Mouse (Mus musculus) lung, embryonic 14.5 days (tissue): ENCODE data around the gene Ppa2. TPM values are rescaled to one million over a fixed set of nuclear protein-coding genes. Genes with fewer than 3 reads are reported as not detected.
A peak's percentile ranks its signal among the peaks of the same experiment; 100 is the strongest.

Experiments used
- ATAC-seq: fragments of 200-750 bp; cut with Nextera tagmentation; 2 replicates; pipeline ENCODE4 v1.8.0; 2017; ENCODE audit warnings: mild to moderate bottlenecking, moderate TSS enrichment, moderate library complexity; ENCODE audit not compliant: insufficient read depth
- DNase-seq: peaks from one replicate; pipeline ENCODE4 v3.0.0-alpha.2; 2015
- H3K27ac ChIP-seq: fragments of 300-500 bp; sonication (generic); 2 replicates; pipeline ENCODE4 v1.5.1; 2014; ENCODE audit warnings: low read depth, mild to moderate bottlenecking, moderate library complexity
- H3K27me3 ChIP-seq: fragments of 300-500 bp; sonication (generic); 2 replicates; pipeline ENCODE4 v1.6.1; 2014; ENCODE audit warnings: low read length, control low read depth; ENCODE audit not compliant: insufficient read depth
- H3K36me3 ChIP-seq: fragments of 300-500 bp; sonication (generic); 2 replicates; pipeline ENCODE4 v1.6.1; 2014; ENCODE audit warnings: control low read depth; ENCODE audit not compliant: insufficient read depth
- H3K4me1 ChIP-seq: fragments of 300-500 bp; sonication (generic); 2 replicates; pipeline ENCODE4 v1.6.1; 2014; ENCODE audit warnings: antibody characterized with exemption, control low read depth; ENCODE audit not compliant: insufficient read depth
- H3K4me2 ChIP-seq: fragments of 300-500 bp; sonication (generic); 2 replicates; pipeline ENCODE4 v1.6.1; 2014; ENCODE audit warnings: mild to moderate bottlenecking
- H3K4me3 ChIP-seq: fragments of 300-500 bp; sonication (generic); 2 replicates; pipeline ENCODE4 v1.5.1; 2014; ENCODE audit warnings: low read depth, low read length
- H3K9ac ChIP-seq: fragments of 300-500 bp; sonication (generic); 2 replicates; pipeline ENCODE4 v1.6.1; 2014
- H3K9me3 ChIP-seq: fragments of 300-500 bp; sonication (generic); 2 replicates; pipeline ENCODE4 v1.6.1; 2016; ENCODE audit warnings: low read depth, low read length, control low read depth
- CTCF ChIP-seq: IDR thresholded peaks from 2 replicates; pipeline ENCODE4 v1.5.1; 2016; ENCODE audit warnings: antibody characterized with exemption, low read depth
- WGBS: fragments of 180-500 bp; shearing (Covaris S2); extraction: QIAGEN DNeasy Blood & Tissue Kit; methylation state at CpG from one replicate; pipeline ENCODE4 v1.1.7; 2014; 5-methylcytosine and 5-hydroxymethylcytosine counted together
- polyA plus RNA-seq: library from polyadenylated mRNA; unstranded; fragments of >200 nt; fragmentation: Nextera tagmentation; extraction: Ambion mirVana; gene quantifications from 2 replicates; pipeline ENCODE4 v1.2.1, GENCODE M21; 2014

Gene Ppa2
- polyA plus RNA-seq, 1 experiment from 2014 or later: 109 TPM

GRCm38 (mm10) chr3:133361406-133361805, 51.5 kb downstream of the Ppa2 start:
- WGBS: 89% methylated on average over 1 of the region's 1 CpGs
- Histone ChIP-seq H3K36me3 (no peaks in the 10 kb centered on the region), H3K27ac (no peak overlapping the region), H3K27me3 (no peaks in the 10 kb centered on the region), H3K4me1 (no peaks in the 10 kb centered on the region), H3K4me2 (no peak overlapping the region), H3K9ac (no peak overlapping the region), H3K9me3 (no peaks in the 10 kb centered on the region), H3K4me3 (no peak overlapping the region)
- no peak for DNase-seq
- ATAC-seq: no peak
- TF ChIP-seq CTCF: no peak

GRCm38 (mm10) chr3:133364138-133364537, 54.2 kb downstream of the Ppa2 start:
- Histone ChIP-seq H3K4me2 (no peak overlapping the region), H3K9me3 (no peaks in the 10 kb centered on the region), H3K4me1 (no peaks in the 10 kb centered on the region), H3K36me3 (no peaks in the 10 kb centered on the region), H3K27me3 (no peaks in the 10 kb centered on the region), H3K4me3 (no peak overlapping the region), H3K27ac (no peak overlapping the region), H3K9ac (no peak overlapping the region)
- TF ChIP-seq CTCF: no peak
- DNase-seq: no peak
- no peak for ATAC-seq
- 77% methylated on average over 3 of the region's 3 CpGs for WGBS

GRCm38 (mm10) chr3:133366096-133366495, 56.2 kb downstream of the Ppa2 start:
- Histone ChIP-seq H3K4me1 (no peaks in the 10 kb centered on the region), H3K9ac (no peak overlapping the region), H3K27me3 (no peaks in the 10 kb centered on the region), H3K9me3 (no peaks in the 10 kb centered on the region), H3K36me3 (peaks cover 4% of the 10 kb centered on the region; the same call in 1 of the 2 replicates), H3K4me2 (no peak overlapping the region), H3K27ac (no peak overlapping the region), H3K4me3 (no peak overlapping the region)
- no peak for TF ChIP-seq CTCF
- DNase-seq (no peak), ATAC-seq (no peak; the same call in 1 of the 2 replicates)
- 77% methylated on average over 9 of the region's 9 CpGs for WGBS

- 0 out of 2 replicates have a peak, but pooled peaks cover 6% of the 10 kb centered on the region for H3K36me3 ChIP-seq
- ATAC-seq: no peak
- TF ChIP-seq CTCF: no peak
These were observed 68.3 kb downstream of the Ppa2 start for GRCm38 (mm10) chr3:133378174-133378573.

GRCm38 (mm10) chr3:133379997-133380396, 70.1 kb downstream of the Ppa2 start:
- ATAC-seq: no peak
- H3K9ac ChIP-seq: no peak overlapping the region
- H3K36me3 ChIP-seq: 0 out of 2 replicates have a peak, but pooled peaks cover 6% of the 10 kb centered on the region
- H3K4me3 ChIP-seq: no peak overlapping the region
- H3K27me3 ChIP-seq: no peaks in the 10 kb centered on the region
- TF ChIP-seq CTCF: no peak
- H3K27ac ChIP-seq: no peak overlapping the region
- no peak overlapping the region for H3K4me2 ChIP-seq
- WGBS: 96% methylated on average over 1 of the region's 1 CpGs
- no peaks in the 10 kb centered on the region; the same call in 1 of the 2 replicates for H3K4me1 ChIP-seq
- DNase-seq: no peak
- H3K9me3 ChIP-seq: peaks cover 5% of the 10 kb centered on the region; the same call in 1 of the 2 replicates

More at GRCm38 (mm10) chr3:133378174-133378573, 68.3 kb downstream of the Ppa2 start:
- Histone ChIP-seq H3K9ac (no peak overlapping the region), H3K4me2 (no peak overlapping the region), H3K4me1 (no peaks in the 10 kb centered on the region; the same call in 1 of the 2 replicates), H3K4me3 (no peak overlapping the region), H3K27ac (no peak overlapping the region), H3K27me3 (no peaks in the 10 kb centered on the region), H3K9me3 (peaks cover 5% of the 10 kb centered on the region; the same call in 1 of the 2 replicates)
- no peak for DNase-seq

- DNase-seq: no peak
- Histone ChIP-seq H3K27me3 (no peaks in the 10 kb centered on the region), H3K27ac (no peak overlapping the region), H3K4me3 (no peak overlapping the region), H3K4me1 (no peaks in the 10 kb centered on the region; the same call in 1 of the 2 replicates), H3K9ac (no peak overlapping the region), H3K36me3 (0 out of 2 replicates have a peak, but pooled peaks cover 6% of the 10 kb centered on the region), H3K4me2 (no peak overlapping the region), H3K9me3 (peaks cover 5% of the 10 kb centered on the region; the same call in 1 of the 2 replicates)
- 75% methylated on average over 11 of the region's 11 CpGs for WGBS
- ATAC-seq: peak; percentile 41; the same call in 1 of the 2 replicates
- TF ChIP-seq CTCF: no peak
These were observed 71.6 kb downstream of the Ppa2 start for GRCm38 (mm10) chr3:133381519-133381918.

GRCm38 (mm10) chr3:133382147-133382546, 72.2 kb downstream of the Ppa2 start:
- Histone ChIP-seq H3K4me3 (no peak overlapping the region), H3K36me3 (0 out of 2 replicates have a peak, but pooled peaks cover 6% of the 10 kb centered on the region), H3K27ac (no peak overlapping the region), H3K4me1 (no peaks in the 10 kb centered on the region; the same call in 1 of the 2 replicates), H3K27me3 (no peaks in the 10 kb centered on the region), H3K4me2 (no peak overlapping the region), H3K9ac (no peak overlapping the region), H3K9me3 (peaks cover 5% of the 10 kb centered on the region; the same call in 1 of the 2 replicates)
- peak; percentile 42; the same call in 1 of the 2 replicates for ATAC-seq
- TF ChIP-seq CTCF: no peak
- 36% methylated on average over 9 of the region's 9 CpGs for WGBS
- peak; percentile 24 for DNase-seq
